Mouse (Mus musculus) liver, embryonic 11.5 days (tissue): ENCODE data around the gene Aebp1. TPM values are rescaled to one million over a fixed set of nuclear protein-coding genes. Genes with fewer than 3 reads are reported as not detected.

Source experiments
- ATAC-seq: fragments of 200-750 bp; cut with Nextera tagmentation; replicated peaks from 2 replicates; pipeline ENCODE4 v1.8.0; 2017; ENCODE audit warnings: moderate number of reproducible peaks, mild to moderate bottlenecking, moderate TSS enrichment, moderate library complexity; ENCODE audit not compliant: low FRiP score
- DNase-seq: peaks from one replicate; pipeline ENCODE4 v3.0.0-alpha.2; 2017; ENCODE audit warnings: low spot score
- H3K27ac ChIP-seq: fragments of 300-500 bp; sonication (generic); 2 replicates; pipeline ENCODE4 v1.5.1; 2014; ENCODE audit warnings: mild to moderate bottlenecking, low read depth, low read length, control low read depth
- H3K27me3 ChIP-seq: fragments of 300-500 bp; sonication (generic); replicated peaks from 2 replicates; pipeline ENCODE4 v1.6.1; 2014; ENCODE audit warnings: low read length, mixed read lengths; ENCODE audit not compliant: control insufficient read depth, insufficient read depth
- H3K36me3 ChIP-seq: fragments of 300-500 bp; sonication (generic); 2 replicates; pipeline ENCODE4 v1.6.1; 2014; ENCODE audit warnings: mild to moderate bottlenecking, low read length, moderate library complexity, mixed read lengths; ENCODE audit not compliant: control insufficient read depth, insufficient read depth
- H3K4me1 ChIP-seq: fragments of 300-500 bp; sonication (generic); replicated peaks from 2 replicates; pipeline ENCODE4 v1.6.1; 2014; ENCODE audit warnings: low read length, mixed read lengths; ENCODE audit not compliant: control insufficient read depth, insufficient read depth
- H3K4me2 ChIP-seq: fragments of 300-500 bp; sonication (generic); 2 replicates; pipeline ENCODE4 v1.6.1; 2014; ENCODE audit warnings: mild to moderate bottlenecking, control low read depth, moderate library complexity
- H3K4me3 ChIP-seq: fragments of 300-500 bp; sonication (generic); 2 replicates; pipeline ENCODE4 v1.5.1; 2014; ENCODE audit warnings: low read depth, low read length, control low read depth
- H3K9ac ChIP-seq: fragments of 300-500 bp; sonication (generic); 2 replicates; pipeline ENCODE4 v1.6.1; 2014; ENCODE audit warnings: low read depth, low read length, control low read depth
- H3K9me3 ChIP-seq: fragments of 300-500 bp; sonication (generic); 2 replicates; pipeline ENCODE4 v1.6.1; 2016; ENCODE audit warnings: low read length, inconsistent platforms, mixed read lengths; ENCODE audit not compliant: control insufficient read depth
- WGBS: fragments of 180-500 bp; shearing (Covaris S2); extraction: QIAGEN DNeasy Blood & Tissue Kit; methylation state at CpG from one replicate; pipeline ENCODE4 v1.1.7; 2014; 5-methylcytosine and 5-hydroxymethylcytosine counted together
- polyA plus RNA-seq: library from polyadenylated mRNA; unstranded; fragments of >200 nt; fragmentation: Nextera tagmentation; extraction: Ambion mirVana; gene quantifications from 2 replicates; pipeline ENCODE4 v1.2.1, GENCODE M21; 2014

Gene Aebp1
- polyA plus RNA-seq, 1 experiment from 2014 or later: 11.3 TPM

GRCm38 (mm10) chr11:5849316-5849715 is 12.4 kb upstream of the Aebp1 start:
- no peaks in the 10 kb centered on the region for H3K27me3 ChIP-seq
- H3K9me3 ChIP-seq: no peaks in the 10 kb centered on the region
- no peak overlapping the region for H3K4me3 ChIP-seq
- 58% methylated on average over 2 of the region's 2 CpGs for WGBS
- no peak for DNase-seq
- no peak overlapping the region for H3K4me2 ChIP-seq
- no peak for ATAC-seq
- no peak overlapping the region for H3K27ac ChIP-seq
- no peaks in the 10 kb centered on the region for H3K36me3 ChIP-seq
- no peaks in the 10 kb centered on the region for H3K4me1 ChIP-seq
- no peak overlapping the region for H3K9ac ChIP-seq

GRCm38 (mm10) chr11:5850452-5850851 is 11.3 kb upstream of the Aebp1 start:
- H3K27ac ChIP-seq: no peak overlapping the region
- H3K4me2 ChIP-seq: no peak overlapping the region
- H3K9ac ChIP-seq: no peak overlapping the region
- 62% methylated on average over 5 of the region's 5 CpGs for WGBS
- no peak overlapping the region for H3K4me3 ChIP-seq
- H3K36me3 ChIP-seq: no peaks in the 10 kb centered on the region
- no peaks in the 10 kb centered on the region for H3K27me3 ChIP-seq
- no peaks in the 10 kb centered on the region for H3K4me1 ChIP-seq
- no peak for ATAC-seq
- H3K9me3 ChIP-seq: no peaks in the 10 kb centered on the region
- DNase-seq: no peak

- H3K27ac ChIP-seq: no peak overlapping the region
- H3K36me3 ChIP-seq: no peaks in the 10 kb centered on the region
- H3K9ac ChIP-seq: no peak overlapping the region
- no peaks in the 10 kb centered on the region for H3K4me1 ChIP-seq
- no peak overlapping the region for H3K4me2 ChIP-seq
- DNase-seq (no peak), ATAC-seq (no peak)
- no peaks in the 10 kb centered on the region for H3K9me3 ChIP-seq
- H3K4me3 ChIP-seq: no peak overlapping the region
- 68% methylated on average over 4 of the region's 4 CpGs for WGBS
- no peaks in the 10 kb centered on the region for H3K27me3 ChIP-seq
Observed at GRCm38 (mm10) chr11:5851021-5851736, 10.6 kb upstream of the Aebp1 start.

GRCm38 (mm10) chr11:5852314-5852713 is 9.4 kb upstream of the Aebp1 start:
- 56% methylated on average over 1 of the region's 1 CpGs for WGBS
- Histone ChIP-seq H3K4me2 (no peak overlapping the region), H3K9me3 (no peaks in the 10 kb centered on the region), H3K27ac (no peak overlapping the region), H3K4me1 (no peaks in the 10 kb centered on the region), H3K9ac (no peak overlapping the region), H3K36me3 (no peaks in the 10 kb centered on the region), H3K4me3 (no peak overlapping the region), H3K27me3 (no peaks in the 10 kb centered on the region)
- ATAC-seq (no peak), DNase-seq (no peak)

GRCm38 (mm10) chr11:5855481-5855880 is 6.3 kb upstream of the Aebp1 start:
- no peaks in the 10 kb centered on the region for H3K36me3 ChIP-seq
- no peak overlapping the region for H3K9ac ChIP-seq
- H3K9me3 ChIP-seq: peaks cover 3% of the 10 kb centered on the region; the same call in 1 of the 2 replicates
- no peaks in the 10 kb centered on the region for H3K4me1 ChIP-seq
- H3K27ac ChIP-seq: no peak overlapping the region
- H3K4me3 ChIP-seq: no peak overlapping the region
- 0 out of 2 replicates have a peak, but pooled peaks cover 3% of the 10 kb centered on the region for H3K27me3 ChIP-seq
- no peak for DNase-seq
- ATAC-seq: no peak
- no peak overlapping the region for H3K4me2 ChIP-seq

- Histone ChIP-seq H3K9me3 (peaks cover 3% of the 10 kb centered on the region; the same call in 1 of the 2 replicates), H3K4me1 (no peaks in the 10 kb centered on the region), H3K4me3 (no peak overlapping the region), H3K36me3 (no peaks in the 10 kb centered on the region), H3K27me3 (peaks cover 7% of the 10 kb centered on the region), H3K27ac (no peak overlapping the region), H3K9ac (no peak overlapping the region), H3K4me2 (no peak overlapping the region)
- WGBS: 55% methylated on average over 7 of the region's 7 CpGs
- no peak for DNase-seq
- ATAC-seq: no peak
Observed at GRCm38 (mm10) chr11:5855902-5856301, 5.8 kb upstream of the Aebp1 start.

GRCm38 (mm10) chr11:5856479-5857130 is 5.1 kb upstream of the Aebp1 start:
- H3K27me3 ChIP-seq: peaks cover 14% of the 10 kb centered on the region
- 0 out of 2 replicates have a peak, but pooled peaks cover 1% of the 10 kb centered on the region for H3K4me1 ChIP-seq
- WGBS: 72% methylated on average over 8 of the region's 8 CpGs
- no peak overlapping the region for H3K4me2 ChIP-seq
- H3K36me3 ChIP-seq: no peaks in the 10 kb centered on the region
- DNase-seq (no peak), ATAC-seq (no peak)
- H3K4me3 ChIP-seq: no peak overlapping the region
- H3K9ac ChIP-seq: no peak overlapping the region
- peaks cover 3% of the 10 kb centered on the region; the same call in 1 of the 2 replicates for H3K9me3 ChIP-seq
- H3K27ac ChIP-seq: no peak overlapping the region

- no peak overlapping the region for H3K27ac ChIP-seq
- no peaks in the 10 kb centered on the region for H3K36me3 ChIP-seq
- peaks cover 7% of the 10 kb centered on the region; the same call in 1 of the 2 replicates for H3K4me1 ChIP-seq
- H3K4me3 ChIP-seq: no peak overlapping the region
- WGBS: 76% methylated on average over 1 of the region's 1 CpGs
- H3K27me3 ChIP-seq: peaks cover 31% of the 10 kb centered on the region
- ATAC-seq (no peak), DNase-seq (no peak)
- no peak overlapping the region for H3K9ac ChIP-seq
- peaks cover 3% of the 10 kb centered on the region; the same call in 1 of the 2 replicates for H3K9me3 ChIP-seq
- no peak overlapping the region for H3K4me2 ChIP-seq
Observed at GRCm38 (mm10) chr11:5858723-5859122, 3.0 kb upstream of the Aebp1 start.
